Mouse (Mus musculus): Measurements from ENCODE around the gene Qrsl1. TPM values are rescaled to one million over a fixed set of nuclear protein-coding genes. Genes with fewer than 3 reads are reported as not detected.
A peak's percentile ranks its signal among the peaks of the same experiment; 100 is the strongest.

Gene Qrsl1
- polyA plus RNA-seq, 1 experiment from 2014 or later, result 17.8 TPM

DNA sequence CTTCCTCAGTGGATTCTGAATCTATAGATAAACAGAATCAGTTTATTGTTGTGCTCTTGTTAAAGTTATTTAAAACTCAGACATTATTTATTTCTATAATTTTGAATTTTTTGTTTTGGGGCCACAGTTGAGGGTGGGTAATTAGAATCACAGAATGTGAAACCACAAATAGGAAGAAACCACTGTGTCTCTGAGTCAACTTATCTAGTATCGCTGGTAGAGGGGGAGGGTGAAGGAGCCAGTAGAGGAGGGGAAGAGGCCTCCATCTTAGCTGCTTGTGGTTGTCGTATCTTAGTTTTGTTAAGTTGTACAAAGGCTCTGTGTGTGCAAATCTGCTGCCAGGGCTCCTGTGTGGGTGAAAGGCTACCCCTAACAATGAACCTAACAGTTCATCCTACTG lies 15.2 kb upstream of the Qrsl1 start:
- H3K4me1 ChIP-seq (replicated peaks; ENCODE audit: control insufficient read depth, insufficient read depth, low read length), result peaks cover 3% of the 10 kb centered on the region
- no peak overlapping the region for H3K27ac ChIP-seq (ENCODE audit: low read length)
- H3K4me3 ChIP-seq (ENCODE audit: low read length), result no peak overlapping the region
- ATAC-seq (ENCODE audit: low read depth), result no peak
- H3K27me3 ChIP-seq (ENCODE audit: control insufficient read depth, insufficient read depth, low read depth, low read length), result no peaks in the 10 kb centered on the region
- 70% methylated on average over 2 of the region's 2 CpGs for WGBS
- no peaks in the 10 kb centered on the region for H3K9me3 ChIP-seq (ENCODE audit: control insufficient read depth, low read length)
- H3K9ac ChIP-seq (ENCODE audit: low read length), result no peak overlapping the region
- no peaks in the 10 kb centered on the region for H3K36me3 ChIP-seq (ENCODE audit: control insufficient read depth, insufficient read depth, low read length)
- no peak overlapping the region for H3K4me2 ChIP-seq (ENCODE audit: low read depth, low read length)

DNA sequence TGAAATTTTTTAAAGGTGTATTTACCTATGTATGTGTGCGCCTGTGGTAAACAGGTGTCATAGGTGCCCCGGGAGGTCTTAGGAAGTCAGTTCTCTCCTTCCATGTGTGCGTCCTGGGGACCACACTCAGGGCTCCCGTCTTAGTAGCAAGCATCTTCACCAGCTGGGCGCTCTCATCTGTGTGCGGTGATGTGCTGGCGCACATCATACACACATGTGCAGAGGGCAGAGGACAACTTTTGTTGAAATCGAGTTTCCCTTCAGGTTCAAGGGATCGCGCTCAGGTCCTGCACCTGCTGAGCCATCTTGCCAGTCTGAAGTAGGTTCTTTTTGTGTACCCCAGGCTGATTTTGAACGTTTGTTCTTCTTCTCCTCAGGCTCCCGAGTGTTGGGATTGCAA lies 14.6 kb upstream of the Qrsl1 start:
- no peak overlapping the region for H3K27ac ChIP-seq (ENCODE audit: low read length)
- H3K4me3 ChIP-seq (ENCODE audit: low read length), result no peak overlapping the region
- H3K4me2 ChIP-seq (ENCODE audit: low read depth, low read length), result no peak overlapping the region
- no peak for ATAC-seq (ENCODE audit: low read depth)
- no peak overlapping the region for H3K9ac ChIP-seq (ENCODE audit: low read length)
- peaks cover 3% of the 10 kb centered on the region for H3K4me1 ChIP-seq (replicated peaks; ENCODE audit: control insufficient read depth, insufficient read depth, low read length)
- 81% methylated on average over 12 of the region's 12 CpGs for WGBS
- H3K36me3 ChIP-seq (ENCODE audit: control insufficient read depth, insufficient read depth, low read length), result no peaks in the 10 kb centered on the region
- no peaks in the 10 kb centered on the region for H3K27me3 ChIP-seq (ENCODE audit: control insufficient read depth, insufficient read depth, low read depth, low read length)
- no peaks in the 10 kb centered on the region for H3K9me3 ChIP-seq (ENCODE audit: control insufficient read depth, low read length)

DNA sequence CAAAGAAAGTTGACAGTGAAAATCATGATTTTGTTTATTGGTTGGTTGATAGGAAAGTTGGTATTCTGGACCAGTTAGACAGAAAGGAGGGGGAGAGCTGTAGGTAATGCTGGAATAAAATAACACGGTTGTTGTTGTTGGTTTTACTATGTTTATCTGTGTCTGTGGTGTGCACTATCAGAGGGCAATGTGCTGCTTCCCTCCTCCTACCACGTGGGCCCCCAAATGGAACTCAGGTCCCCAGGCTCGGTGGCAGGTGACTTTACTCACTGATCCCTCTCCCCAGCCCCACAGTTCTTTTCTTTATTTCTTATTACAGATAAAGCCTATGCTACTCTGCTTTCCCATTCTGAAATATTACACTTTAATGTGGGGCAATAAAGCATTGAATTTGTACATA lies 10.7 kb upstream of the Qrsl1 start:
- no peak overlapping the region for H3K4me3 ChIP-seq (ENCODE audit: low read length)
- H3K9ac ChIP-seq (ENCODE audit: low read length), result no peak overlapping the region
- no peaks in the 10 kb centered on the region for H3K9me3 ChIP-seq (ENCODE audit: control insufficient read depth, low read length)
- no peak for ATAC-seq (ENCODE audit: low read depth)
- no peaks in the 10 kb centered on the region for H3K27me3 ChIP-seq (ENCODE audit: control insufficient read depth, insufficient read depth, low read depth, low read length)
- no peak overlapping the region for H3K27ac ChIP-seq (ENCODE audit: low read length)
- H3K4me2 ChIP-seq (ENCODE audit: low read depth, low read length), result no peak overlapping the region
- no peaks in the 10 kb centered on the region for H3K36me3 ChIP-seq (ENCODE audit: control insufficient read depth, insufficient read depth, low read length)
- 81% methylated on average over 3 of the region's 3 CpGs for WGBS
- peaks cover 2% of the 10 kb centered on the region for H3K4me1 ChIP-seq (replicated peaks; ENCODE audit: control insufficient read depth, insufficient read depth, low read length)

DNA sequence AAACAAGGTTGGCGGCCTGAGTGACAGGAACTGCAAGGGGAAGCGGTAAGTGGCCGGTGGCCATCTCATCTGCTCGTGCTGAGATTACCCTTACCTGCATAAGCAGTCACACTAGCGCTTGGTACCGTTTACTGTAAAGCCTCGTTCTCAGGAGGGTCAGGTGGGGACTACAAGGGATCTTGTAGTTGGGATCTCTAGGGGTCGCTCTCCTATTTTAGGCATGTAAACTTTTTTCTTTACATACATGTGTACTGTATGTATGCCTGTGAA lies 9.3 kb upstream of the Qrsl1 start:
- Histone ChIP-seq H3K4me1 (replicated peaks; ENCODE audit: control insufficient read depth, insufficient read depth, low read length) (no peaks in the 10 kb centered on the region), H3K4me3 (ENCODE audit: low read length) (no peak overlapping the region), H3K27ac (ENCODE audit: low read length) (no peak overlapping the region), H3K9me3 (ENCODE audit: control insufficient read depth, low read length) (no peaks in the 10 kb centered on the region), H3K36me3 (ENCODE audit: control insufficient read depth, insufficient read depth, low read length) (no peaks in the 10 kb centered on the region), H3K4me2 (ENCODE audit: low read depth, low read length) (no peak overlapping the region), H3K27me3 (ENCODE audit: control insufficient read depth, insufficient read depth, low read depth, low read length) (no peaks in the 10 kb centered on the region), H3K9ac (ENCODE audit: low read length) (no peak overlapping the region)
- 85% methylated on average over 8 of the region's 8 CpGs for WGBS
- no peak for ATAC-seq (ENCODE audit: low read depth)

DNA sequence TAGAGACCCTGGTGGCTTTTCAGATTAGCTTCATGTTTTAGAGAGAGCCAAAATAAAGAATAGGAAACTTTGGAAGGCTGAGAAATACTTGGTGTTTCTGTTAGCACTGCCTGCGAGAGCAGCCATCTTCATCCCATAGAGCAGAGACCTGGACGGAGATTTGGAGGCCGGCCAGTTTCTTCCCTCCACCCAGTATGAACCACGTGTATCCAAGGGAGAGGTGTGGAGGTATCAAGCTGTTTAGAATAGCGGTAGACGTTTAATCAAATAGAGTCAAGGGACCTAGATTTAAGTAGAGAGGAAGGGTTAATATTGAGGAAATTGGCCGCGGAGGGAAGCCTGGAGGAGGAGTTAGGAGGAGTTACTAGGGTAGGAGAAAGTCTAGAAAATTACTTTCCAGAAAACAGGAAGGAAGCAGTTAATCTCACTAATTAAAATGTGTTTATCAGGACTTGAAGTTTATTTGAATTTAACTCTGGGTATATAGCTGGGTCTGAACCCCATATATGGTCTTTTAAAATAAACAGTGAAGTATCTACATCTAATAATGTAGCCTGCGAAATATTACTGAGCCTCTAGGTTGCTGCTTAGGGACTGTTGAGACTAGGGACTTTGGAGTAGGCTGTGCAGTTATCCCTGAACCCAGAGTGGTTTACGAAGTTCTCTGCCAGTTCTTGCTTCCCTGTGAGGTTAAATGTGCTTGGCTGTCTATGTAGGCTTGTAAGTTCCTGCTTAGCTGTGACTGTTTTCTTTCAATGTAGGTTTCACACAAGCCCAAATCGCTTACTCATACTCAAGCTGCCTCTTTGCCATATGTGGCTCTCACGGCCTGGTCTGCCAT lies 8.7 kb upstream of the Qrsl1 start:
- WGBS, result 65% methylated on average over 12 of the region's 12 CpGs

DNA sequence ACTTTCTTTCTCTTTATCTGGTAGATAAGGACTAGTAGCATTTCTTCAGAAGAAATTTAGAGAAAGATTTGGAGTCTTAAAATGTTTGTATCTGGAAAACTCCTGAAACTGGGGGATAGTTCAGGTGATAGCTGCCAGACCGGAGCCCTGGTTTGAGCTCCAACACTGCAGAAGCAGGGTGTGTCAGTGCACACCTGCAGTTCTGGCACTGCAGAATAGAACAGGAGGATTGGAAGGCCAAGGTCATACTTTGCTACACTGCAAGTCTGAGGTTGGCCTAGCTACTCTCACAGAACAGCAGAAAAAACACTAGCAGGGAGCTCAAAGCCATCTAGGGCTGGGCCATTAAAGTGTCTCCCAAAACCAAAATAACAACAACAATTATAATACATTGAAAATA lies 3.0 kb upstream of the Qrsl1 start:
- ATAC-seq (ENCODE audit: low read depth), result no peak
- WGBS, result 96% methylated on average over 1 of the region's 1 CpGs

More for the DNA sequence above, 8.7 kb upstream of the Qrsl1 start:
- no peak for ATAC-seq (ENCODE audit: low read depth)
- no peaks in the 10 kb centered on the region for H3K27me3 ChIP-seq (ENCODE audit: control insufficient read depth, insufficient read depth, low read depth, low read length)
- H3K36me3 ChIP-seq (ENCODE audit: control insufficient read depth, insufficient read depth, low read length), result no peaks in the 10 kb centered on the region
- H3K27ac ChIP-seq (ENCODE audit: low read length), result no peak overlapping the region
- no peak overlapping the region for H3K4me3 ChIP-seq (ENCODE audit: low read length)
- H3K4me2 ChIP-seq (ENCODE audit: low read depth, low read length), result no peak overlapping the region
- no peak overlapping the region for H3K9ac ChIP-seq (ENCODE audit: low read length)
- H3K4me1 ChIP-seq (replicated peaks; ENCODE audit: control insufficient read depth, insufficient read depth, low read length), result no peaks in the 10 kb centered on the region
- H3K9me3 ChIP-seq (ENCODE audit: control insufficient read depth, low read length), result no peaks in the 10 kb centered on the region

DNA sequence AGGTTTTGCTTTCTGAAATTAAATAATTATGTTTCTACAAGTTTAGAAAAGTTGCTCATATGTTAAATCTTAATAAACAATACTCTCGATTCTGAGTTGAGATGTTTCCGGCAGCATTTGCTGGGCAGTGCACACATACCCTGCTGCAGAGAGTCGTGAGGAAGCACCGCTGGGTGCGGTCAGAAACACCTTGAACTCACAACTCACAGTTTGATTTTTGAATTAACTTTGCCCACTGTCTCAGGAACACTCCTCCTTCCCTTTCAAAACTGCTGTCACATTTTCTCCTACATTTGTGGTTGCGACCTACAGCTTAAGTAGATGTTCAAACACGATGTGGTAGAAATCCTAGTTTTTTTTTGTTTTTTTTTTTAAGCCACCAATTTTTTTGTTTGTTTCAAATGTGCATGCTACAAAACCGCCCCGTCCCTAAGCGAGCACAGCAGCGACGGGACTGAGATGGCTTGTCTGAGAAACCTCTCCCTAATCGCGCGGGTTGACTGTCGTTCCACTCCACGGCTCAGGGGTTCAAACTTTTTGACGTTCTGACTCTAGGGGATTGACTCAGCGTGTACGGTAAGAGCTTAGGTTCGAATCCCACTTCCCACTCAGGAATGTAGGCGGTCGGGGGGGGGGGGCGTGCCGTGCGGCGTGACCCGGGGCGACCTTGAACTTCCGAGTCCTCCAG lies 518 bp downstream of the Qrsl1 start:
- peak; percentile 60 for ATAC-seq (ENCODE audit: low read depth)
- no peaks in the 10 kb centered on the region for H3K36me3 ChIP-seq (ENCODE audit: control insufficient read depth, insufficient read depth, low read length)
- H3K9ac ChIP-seq (ENCODE audit: low read length), result peak overlapping the region; percentile 76
- no peaks in the 10 kb centered on the region for H3K9me3 ChIP-seq (ENCODE audit: control insufficient read depth, low read length)
- peak overlapping the region; percentile 61 for H3K4me3 ChIP-seq (ENCODE audit: low read length)
- H3K4me2 ChIP-seq (ENCODE audit: low read depth, low read length), result peak overlapping the region; percentile 55
- 5% methylated on average over 30 of the region's 30 CpGs for WGBS
- H3K27me3 ChIP-seq (ENCODE audit: control insufficient read depth, insufficient read depth, low read depth, low read length), result no peaks in the 10 kb centered on the region
- H3K27ac ChIP-seq (ENCODE audit: low read length), result no peak overlapping the region
- peaks cover 2% of the 10 kb centered on the region; the same call in 1 of the 2 replicates for H3K4me1 ChIP-seq (replicated peaks; ENCODE audit: control insufficient read depth, insufficient read depth, low read length)

More for the DNA sequence above, 3.0 kb upstream of the Qrsl1 start:
- Histone ChIP-seq H3K36me3 (ENCODE audit: control insufficient read depth, insufficient read depth, low read length) (no peaks in the 10 kb centered on the region), H3K4me1 (replicated peaks; ENCODE audit: control insufficient read depth, insufficient read depth, low read length) (peaks cover 2% of the 10 kb centered on the region; the same call in 1 of the 2 replicates), H3K9me3 (ENCODE audit: control insufficient read depth, low read length) (no peaks in the 10 kb centered on the region), H3K4me2 (ENCODE audit: low read depth, low read length) (no peak overlapping the region), H3K27ac (ENCODE audit: low read length) (no peak overlapping the region), H3K9ac (ENCODE audit: low read length) (no peak overlapping the region), H3K4me3 (ENCODE audit: low read length) (no peak overlapping the region), H3K27me3 (ENCODE audit: control insufficient read depth, insufficient read depth, low read depth, low read length) (no peaks in the 10 kb centered on the region)

DNA sequence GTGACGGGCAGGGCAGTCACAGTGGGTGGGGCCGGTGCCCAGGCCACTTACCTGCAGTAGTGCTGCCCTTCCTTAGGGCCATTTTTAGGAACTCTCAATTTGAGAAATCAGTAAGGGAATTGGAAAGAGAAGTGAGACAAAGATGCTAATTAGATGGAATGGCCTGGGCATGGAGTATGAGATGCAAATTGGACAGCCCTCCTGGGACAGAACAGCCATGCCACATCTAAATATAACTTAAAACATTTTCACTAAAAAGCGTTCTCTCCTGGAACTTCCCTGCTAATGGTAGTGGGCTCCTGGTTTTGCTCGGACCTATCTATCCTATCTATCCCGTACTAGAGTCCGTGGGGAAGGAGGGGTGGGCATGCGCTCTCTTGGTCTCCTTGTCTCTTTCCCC lies 3.3 kb downstream of the Qrsl1 start:
- no peaks in the 10 kb centered on the region for H3K27me3 ChIP-seq (ENCODE audit: control insufficient read depth, insufficient read depth, low read depth, low read length)
- no peak overlapping the region for H3K9ac ChIP-seq (ENCODE audit: low read length)
- peaks cover 2% of the 10 kb centered on the region; the same call in 1 of the 2 replicates for H3K4me1 ChIP-seq (replicated peaks; ENCODE audit: control insufficient read depth, insufficient read depth, low read length)
- no peak overlapping the region for H3K27ac ChIP-seq (ENCODE audit: low read length)
- WGBS, result 88% methylated on average over 7 of the region's 7 CpGs
- H3K36me3 ChIP-seq (ENCODE audit: control insufficient read depth, insufficient read depth, low read length), result 0 out of 2 replicates have a peak, but pooled peaks cover 3% of the 10 kb centered on the region
- H3K4me2 ChIP-seq (ENCODE audit: low read depth, low read length), result no peak overlapping the region
- H3K4me3 ChIP-seq (ENCODE audit: low read length), result no peak overlapping the region
- no peak for ATAC-seq (ENCODE audit: low read depth)
- H3K9me3 ChIP-seq (ENCODE audit: control insufficient read depth, low read length), result no peaks in the 10 kb centered on the region

DNA sequence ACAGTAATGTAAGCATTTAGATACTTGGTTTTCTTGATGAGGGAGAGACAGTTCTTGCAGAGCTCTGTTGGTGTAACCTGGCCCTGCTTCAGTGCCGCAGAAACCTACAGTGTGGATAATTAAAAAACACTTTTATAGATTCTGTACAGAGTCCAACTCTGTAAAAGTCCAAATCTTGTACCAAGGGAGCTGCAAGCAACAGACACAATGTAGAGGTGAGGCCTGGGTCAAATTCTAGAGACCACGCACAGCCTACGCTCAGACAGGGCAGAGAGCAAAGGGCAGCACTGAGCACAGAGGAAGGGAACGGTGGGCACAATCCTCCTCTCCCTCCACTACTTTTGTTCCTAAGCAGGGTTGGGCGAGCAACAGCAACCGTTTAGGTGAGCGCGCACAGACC lies 5.5 kb downstream of the Qrsl1 start:
- no peaks in the 10 kb centered on the region for H3K9me3 ChIP-seq (ENCODE audit: control insufficient read depth, low read length)
- no peak overlapping the region for H3K4me3 ChIP-seq (ENCODE audit: low read length)
- H3K4me1 ChIP-seq (replicated peaks; ENCODE audit: control insufficient read depth, insufficient read depth, low read length), result 0 out of 2 replicates have a peak, but pooled peaks cover 2% of the 10 kb centered on the region
- WGBS, result 93% methylated on average over 8 of the region's 8 CpGs
- ATAC-seq (ENCODE audit: low read depth), result no peak
- H3K36me3 ChIP-seq (ENCODE audit: control insufficient read depth, insufficient read depth, low read length), result 0 out of 2 replicates have a peak, but pooled peaks cover 3% of the 10 kb centered on the region
- no peak overlapping the region for H3K9ac ChIP-seq (ENCODE audit: low read length)
- H3K27me3 ChIP-seq (ENCODE audit: control insufficient read depth, insufficient read depth, low read depth, low read length), result no peaks in the 10 kb centered on the region
- no peak overlapping the region for H3K27ac ChIP-seq (ENCODE audit: low read length)
- H3K4me2 ChIP-seq (ENCODE audit: low read depth, low read length), result no peak overlapping the region

Measured in lung, embryonic 16.5 days (tissue).